Mouse (Mus musculus): Measurements from ENCODE around the gene Hmg20b. TPM values are rescaled to one million over a fixed set of nuclear protein-coding genes. Genes with fewer than 3 reads are reported as not detected.

Hmg20b gene
- polyA plus RNA-seq (2015; fragmentation: Nextera tagmentation; extraction: Ambion mirVana), result 31.7 TPM in 2 replicates

DNA sequence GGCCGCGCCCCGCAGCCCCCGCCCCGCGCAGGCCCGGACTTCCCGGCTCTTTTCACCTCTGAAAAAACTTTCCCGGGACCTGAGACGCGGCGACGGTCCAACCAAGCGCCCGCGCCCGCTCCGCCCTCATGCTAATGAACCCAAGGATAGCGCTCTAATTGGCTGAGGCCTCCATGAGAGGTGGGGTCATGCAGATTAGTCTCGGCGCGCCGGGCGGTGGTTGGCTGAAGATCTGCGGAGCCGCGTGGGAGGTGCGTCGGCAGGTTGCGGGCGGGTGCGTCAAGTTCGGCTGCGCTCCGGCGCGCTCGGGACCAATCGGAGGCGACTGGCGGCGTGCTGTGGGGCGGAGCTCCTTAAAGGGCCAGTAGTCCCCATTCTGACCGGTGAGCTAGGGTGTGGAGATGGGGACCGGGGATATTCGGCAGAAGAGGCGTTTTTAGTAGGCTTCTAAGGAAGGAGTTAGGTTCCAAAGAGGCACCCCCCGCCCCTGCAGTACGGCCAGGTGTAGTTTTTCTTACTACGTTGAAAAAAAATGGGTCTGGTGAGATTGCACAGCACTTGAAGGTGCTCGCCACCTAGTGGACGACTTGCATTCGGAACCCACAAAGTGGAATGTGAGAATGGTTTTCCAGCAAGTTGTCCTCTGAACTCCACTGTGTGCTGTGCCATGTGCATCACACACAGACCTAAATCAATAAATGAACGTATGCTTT is at the start of gene Hmg20b:
Gene Hmg20b, minus strand, starts transcription at position 130 of the 713 bp plus-strand sequence.
- H3K27ac ChIP-seq (ENCODE audit: low read depth, low read length), result peak within 1 kb of the TSS; percentile 75
- H3K4me2 ChIP-seq (ENCODE audit: low read length), result peak within 1 kb of the TSS; percentile 90
- WGBS, result under 1% methylated on average over 54 of the region's 54 CpGs
- H3K36me3 ChIP-seq (ENCODE audit: control insufficient read depth, insufficient read depth, low read length), result no peaks in the 10 kb centered on the region
- H3K27me3 ChIP-seq (replicated peaks; ENCODE audit: control insufficient read depth, insufficient read depth, low read length), result peaks cover 6% of the 10 kb centered on the region; the same call in 1 of the 2 replicates
- peak; percentile 97 for ATAC-seq
- peak within 1 kb of the TSS; percentile 74 for H3K9ac ChIP-seq (ENCODE audit: low read depth, low read length)
- peak within 1 kb of the TSS; percentile 69 for H3K4me3 ChIP-seq (ENCODE audit: low read length)
- peaks cover 17% of the 10 kb centered on the region for H3K4me1 ChIP-seq (ENCODE audit: control insufficient read depth, insufficient read depth, low read depth, low read length)
- no peaks in the 10 kb centered on the region for H3K9me3 ChIP-seq (ENCODE audit: control insufficient read depth, low read length)

- Histone ChIP-seq H3K9me3 (ENCODE audit: control insufficient read depth, low read length) (no peaks in the 10 kb centered on the region), H3K36me3 (ENCODE audit: control insufficient read depth, insufficient read depth, low read length) (peaks cover 12% of the 10 kb centered on the region), H3K9ac (ENCODE audit: low read depth, low read length) (no peak overlapping the region), H3K27me3 (replicated peaks; ENCODE audit: control insufficient read depth, insufficient read depth, low read length) (no peaks in the 10 kb centered on the region), H3K27ac (ENCODE audit: low read depth, low read length) (peak overlapping the region; percentile 72; the same call in 1 of the 2 replicates), H3K4me2 (ENCODE audit: low read length) (peak overlapping the region; percentile 27), H3K4me1 (ENCODE audit: control insufficient read depth, insufficient read depth, low read depth, low read length) (peaks cover 32% of the 10 kb centered on the region), H3K4me3 (ENCODE audit: low read length) (peak overlapping the region; percentile 3; the same call in 1 of the 2 replicates)
- no peak for ATAC-seq
- WGBS, result 74% methylated on average over 18 of the region's 18 CpGs
These were observed 49.6 kb upstream of the Hmg20b start for GRCm38 (mm10) chr10:81399798-81400308.

- Histone ChIP-seq H3K36me3 (ENCODE audit: control insufficient read depth, insufficient read depth, low read length) (peaks cover 9% of the 10 kb centered on the region), H3K4me3 (ENCODE audit: low read length) (no peak overlapping the region), H3K9me3 (ENCODE audit: control insufficient read depth, low read length) (no peaks in the 10 kb centered on the region), H3K27me3 (replicated peaks; ENCODE audit: control insufficient read depth, insufficient read depth, low read length) (no peaks in the 10 kb centered on the region), H3K4me1 (ENCODE audit: control insufficient read depth, insufficient read depth, low read depth, low read length) (peaks cover 32% of the 10 kb centered on the region), H3K4me2 (ENCODE audit: low read length) (no peak overlapping the region), H3K27ac (ENCODE audit: low read depth, low read length) (no peak overlapping the region), H3K9ac (ENCODE audit: low read depth, low read length) (no peak overlapping the region)
- no peak for ATAC-seq
- 67% methylated on average over 5 of the region's 5 CpGs for WGBS
These were observed 49.0 kb upstream of the Hmg20b start for GRCm38 (mm10) chr10:81399296-81399695.

GRCm38 (mm10) chr10:81396749-81397148 is 46.5 kb upstream of the Hmg20b start:
- ATAC-seq, result no peak
- Histone ChIP-seq H3K9ac (ENCODE audit: low read depth, low read length) (no peak overlapping the region), H3K27ac (ENCODE audit: low read depth, low read length) (peak overlapping the region; percentile 4; the same call in 1 of the 2 replicates), H3K27me3 (replicated peaks; ENCODE audit: control insufficient read depth, insufficient read depth, low read length) (no peaks in the 10 kb centered on the region), H3K4me2 (ENCODE audit: low read length) (no peak overlapping the region), H3K4me3 (ENCODE audit: low read length) (no peak overlapping the region), H3K4me1 (ENCODE audit: control insufficient read depth, insufficient read depth, low read depth, low read length) (peaks cover 25% of the 10 kb centered on the region), H3K9me3 (ENCODE audit: control insufficient read depth, low read length) (no peaks in the 10 kb centered on the region), H3K36me3 (ENCODE audit: control insufficient read depth, insufficient read depth, low read length) (peaks cover 6% of the 10 kb centered on the region)
- WGBS, result 43% methylated on average over 5 of the region's 5 CpGs

DNA sequence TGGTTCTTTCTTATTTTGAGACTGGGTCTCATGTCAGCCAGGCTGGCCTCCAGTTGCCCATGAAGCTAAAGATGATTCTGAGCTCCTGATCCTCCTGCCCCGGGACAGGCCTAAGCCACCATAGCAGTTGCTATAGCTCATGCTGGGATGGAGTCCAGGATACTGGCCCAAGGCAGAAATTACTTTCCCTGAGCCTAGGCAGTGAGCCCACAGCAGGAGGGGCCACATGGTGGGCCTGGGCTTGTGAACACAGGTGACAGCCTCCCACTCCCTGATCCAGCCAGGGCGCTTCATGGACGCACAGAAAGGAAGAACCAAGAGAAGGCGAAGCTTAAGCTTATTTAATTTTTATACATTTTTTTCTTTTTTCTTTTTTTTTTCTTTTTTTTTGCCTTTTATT is 45.6 kb upstream of the Hmg20b start:
- Histone ChIP-seq H3K9me3 (ENCODE audit: control insufficient read depth, low read length) (no peaks in the 10 kb centered on the region), H3K27me3 (replicated peaks; ENCODE audit: control insufficient read depth, insufficient read depth, low read length) (no peaks in the 10 kb centered on the region), H3K9ac (ENCODE audit: low read depth, low read length) (no peak overlapping the region), H3K4me3 (ENCODE audit: low read length) (no peak overlapping the region), H3K4me1 (ENCODE audit: control insufficient read depth, insufficient read depth, low read depth, low read length) (peaks cover 16% of the 10 kb centered on the region), H3K36me3 (ENCODE audit: control insufficient read depth, insufficient read depth, low read length) (peaks cover 6% of the 10 kb centered on the region), H3K4me2 (ENCODE audit: low read length) (no peak overlapping the region), H3K27ac (ENCODE audit: low read depth, low read length) (no peak overlapping the region)
- no peak for ATAC-seq
- WGBS, result 75% methylated on average over 4 of the region's 4 CpGs

- Histone ChIP-seq H3K27me3 (replicated peaks; ENCODE audit: control insufficient read depth, insufficient read depth, low read length) (no peaks in the 10 kb centered on the region), H3K27ac (ENCODE audit: low read depth, low read length) (no peak overlapping the region), H3K9me3 (ENCODE audit: control insufficient read depth, low read length) (no peaks in the 10 kb centered on the region), H3K4me1 (ENCODE audit: control insufficient read depth, insufficient read depth, low read depth, low read length) (peaks cover 20% of the 10 kb centered on the region), H3K4me3 (ENCODE audit: low read length) (no peak overlapping the region), H3K36me3 (ENCODE audit: control insufficient read depth, insufficient read depth, low read length) (peaks cover 4% of the 10 kb centered on the region), H3K4me2 (ENCODE audit: low read length) (no peak overlapping the region), H3K9ac (ENCODE audit: low read depth, low read length) (no peak overlapping the region)
- WGBS, result 18% methylated on average over 5 of the region's 5 CpGs
- no peak for ATAC-seq
These were observed 44.8 kb upstream of the Hmg20b start for GRCm38 (mm10) chr10:81395127-81395526.

DNA sequence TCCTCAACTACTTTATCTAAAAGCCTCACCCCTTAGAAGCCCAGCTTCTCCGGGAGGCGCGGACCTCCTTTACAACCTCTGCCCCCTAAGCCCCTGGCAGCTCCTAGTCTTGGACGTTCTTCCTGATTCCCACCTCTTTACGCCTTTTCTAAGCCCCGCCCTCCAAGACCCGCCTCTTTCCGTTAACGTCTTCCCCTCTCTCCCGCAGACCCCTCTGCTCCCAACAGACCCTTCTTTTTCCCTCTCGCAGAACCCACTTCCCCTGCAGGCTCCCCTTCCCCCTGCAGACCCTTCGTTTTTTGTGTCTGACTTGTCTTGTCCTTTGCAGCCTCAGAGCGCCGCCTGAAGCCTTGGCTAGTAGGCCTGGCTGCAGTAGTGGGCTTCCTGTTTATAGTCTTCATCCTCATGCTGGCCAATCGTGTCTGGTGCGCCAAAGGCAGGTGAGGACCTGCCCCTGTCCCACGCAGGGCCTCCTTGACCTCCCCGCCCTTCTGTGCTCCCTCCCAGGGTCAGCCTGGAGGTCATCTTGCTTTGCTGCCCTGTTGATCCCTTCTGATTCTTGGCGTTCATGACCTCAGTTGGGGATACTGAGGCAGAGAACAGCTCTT is 43.3 kb upstream of the Hmg20b start:
- H3K9ac ChIP-seq (ENCODE audit: low read depth, low read length), result peak overlapping the region; percentile 57
- peak overlapping the region; percentile 14 for H3K4me3 ChIP-seq (ENCODE audit: low read length)
- no peak for ATAC-seq

GRCm38 (mm10) chr10:81392781-81393185 is 42.5 kb upstream of the Hmg20b start, which contains the start of gene Smim24:
TSS of gene Smim24 (plus strand) at chr10:81393051.
- ATAC-seq, result no peak
- Histone ChIP-seq H3K4me3 (ENCODE audit: low read length) (peak within 1 kb of the TSS; percentile 14), H3K9ac (ENCODE audit: low read depth, low read length) (peak within 1 kb of the TSS; percentile 57), H3K9me3 (ENCODE audit: control insufficient read depth, low read length) (no peaks in the 10 kb centered on the region), H3K27ac (ENCODE audit: low read depth, low read length) (peak within 1 kb of the TSS; percentile 37; the same call in 1 of the 2 replicates), H3K4me1 (ENCODE audit: control insufficient read depth, insufficient read depth, low read depth, low read length) (peaks cover 23% of the 10 kb centered on the region), H3K36me3 (ENCODE audit: control insufficient read depth, insufficient read depth, low read length) (peaks cover 11% of the 10 kb centered on the region), H3K27me3 (replicated peaks; ENCODE audit: control insufficient read depth, insufficient read depth, low read length) (no peaks in the 10 kb centered on the region), H3K4me2 (ENCODE audit: low read length) (peak within 1 kb of the TSS; percentile 41)
- 65% methylated on average over 14 of the region's 14 CpGs for WGBS

More for the DNA sequence above, 43.3 kb upstream of the Hmg20b start:
- H3K36me3 ChIP-seq (ENCODE audit: control insufficient read depth, insufficient read depth, low read length), result peaks cover 5% of the 10 kb centered on the region; the same call in 1 of the 2 replicates
- peaks cover 23% of the 10 kb centered on the region for H3K4me1 ChIP-seq (ENCODE audit: control insufficient read depth, insufficient read depth, low read depth, low read length)
- no peaks in the 10 kb centered on the region for H3K27me3 ChIP-seq (replicated peaks; ENCODE audit: control insufficient read depth, insufficient read depth, low read length)
- H3K9me3 ChIP-seq (ENCODE audit: control insufficient read depth, low read length), result no peaks in the 10 kb centered on the region
- WGBS, result 6% methylated on average over 19 of the region's 19 CpGs
- H3K4me2 ChIP-seq (ENCODE audit: low read length), result peak overlapping the region; percentile 41
- peak overlapping the region; percentile 37; the same call in 1 of the 2 replicates for H3K27ac ChIP-seq (ENCODE audit: low read depth, low read length)

DNA sequence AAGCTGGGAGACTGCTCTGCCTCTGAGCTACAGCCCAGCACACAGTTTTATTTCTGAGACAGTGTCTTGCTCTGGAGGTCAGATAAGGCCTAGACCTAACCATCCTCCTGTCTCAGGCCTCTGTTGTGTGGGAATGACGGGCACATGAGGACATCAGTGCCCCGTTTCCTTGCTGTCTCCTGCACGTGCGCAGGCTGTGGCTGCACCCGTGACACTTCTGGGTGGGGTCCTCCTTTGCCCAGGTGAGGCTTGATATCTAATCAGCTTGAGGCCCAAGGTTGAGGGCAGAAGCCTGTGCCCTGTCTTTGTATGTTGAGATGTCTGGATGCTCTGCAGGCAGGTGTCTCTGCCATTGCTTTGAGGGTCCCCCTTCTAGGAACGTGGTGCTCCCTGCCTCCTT is 42.0 kb upstream of the Hmg20b start:
- H3K9me3 ChIP-seq (ENCODE audit: control insufficient read depth, low read length), result no peaks in the 10 kb centered on the region
- 95% methylated on average over 6 of the region's 6 CpGs for WGBS
- no peak overlapping the region for H3K4me2 ChIP-seq (ENCODE audit: low read length)
- no peak overlapping the region for H3K9ac ChIP-seq (ENCODE audit: low read depth, low read length)
- no peak for ATAC-seq
- no peak overlapping the region for H3K4me3 ChIP-seq (ENCODE audit: low read length)
- peaks cover 23% of the 10 kb centered on the region for H3K4me1 ChIP-seq (ENCODE audit: control insufficient read depth, insufficient read depth, low read depth, low read length)
- no peak overlapping the region for H3K27ac ChIP-seq (ENCODE audit: low read depth, low read length)
- peaks cover 16% of the 10 kb centered on the region for H3K36me3 ChIP-seq (ENCODE audit: control insufficient read depth, insufficient read depth, low read length)
- H3K27me3 ChIP-seq (replicated peaks; ENCODE audit: control insufficient read depth, insufficient read depth, low read length), result no peaks in the 10 kb centered on the region

All from hindbrain, embryonic 16.5 days (tissue).